Mouse (Mus musculus) embryonic fibroblast, embryonic 13.5 days (primary cell): Measurements from ENCODE around the gene Mbd3l1.

ENCODE experiments used
- CTCF ChIP-seq: IDR thresholded peaks from 2 replicates; pipeline ENCODE4 v1.5.1; 2011; ENCODE audit warnings: mild to moderate bottlenecking, control low read depth, low read length, moderate library complexity, borderline replicate concordance; ENCODE audit not compliant: insufficient read depth
- POLR2A ChIP-seq: IDR thresholded peaks from 2 replicates; pipeline ENCODE4 v1.6.1; 2011; ENCODE audit warnings: low read depth, mild to moderate bottlenecking, control low read depth, low read length, moderate library complexity

DNA sequence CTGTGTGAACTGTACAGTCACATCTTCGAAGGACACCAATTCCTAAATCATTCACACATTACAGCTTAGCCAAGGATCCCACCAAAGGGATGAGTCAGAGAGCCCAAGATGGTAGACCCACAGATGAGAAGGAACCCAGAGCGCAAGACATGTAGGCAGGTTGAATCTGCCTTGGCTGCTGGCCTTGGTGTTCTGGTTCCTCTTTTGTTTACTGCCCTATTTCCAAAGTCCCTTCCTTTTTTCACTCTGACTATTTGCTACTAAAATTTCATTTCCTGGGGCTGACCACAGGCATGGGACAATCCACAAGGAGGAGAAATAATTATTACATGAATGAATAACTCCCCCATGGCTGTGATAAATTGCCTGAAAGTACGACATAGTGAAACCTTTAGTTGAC, 10.2 kb upstream of the Mbd3l1 start:
- TF ChIP-seq POLR2A (no peak), CTCF (no peak)
